Mouse (Mus musculus) heart, embryonic 12.5 days (tissue): ENCODE measurements around the gene Fos. TPM values are rescaled to one million over a fixed set of nuclear protein-coding genes. Genes with fewer than 3 reads are reported as not detected.

Experiments used
- ATAC-seq: fragments of 200-750 bp; cut with Nextera tagmentation; 2 replicates; pipeline ENCODE4 v1.8.0; 2017; ENCODE audit warnings: moderate TSS enrichment, moderate library complexity; ENCODE audit not compliant: insufficient number of reproducible peaks, low FRiP score
- H3K27ac ChIP-seq: fragments of 300-500 bp; sonication (generic); 2 replicates; pipeline ENCODE4 v1.5.1; 2016; ENCODE audit warnings: mild to moderate bottlenecking, moderate library complexity; ENCODE audit not compliant: poor library complexity, severe bottlenecking
- H3K27me3 ChIP-seq: fragments of 300-500 bp; sonication (generic); replicated peaks from 2 replicates; pipeline ENCODE4 v1.6.1; 2016; ENCODE audit warnings: mild to moderate bottlenecking, moderate library complexity
- H3K36me3 ChIP-seq: fragments of 300-500 bp; sonication (generic); 2 replicates; pipeline ENCODE4 v1.6.1; 2016; ENCODE audit warnings: mild to moderate bottlenecking, moderate library complexity
- H3K4me1 ChIP-seq: fragments of 300-500 bp; sonication (generic); replicated peaks from 2 replicates; pipeline ENCODE4 v1.6.1; 2016; ENCODE audit warnings: mild to moderate bottlenecking
- H3K4me2 ChIP-seq: fragments of 300-500 bp; sonication (generic); 2 replicates; pipeline ENCODE4 v1.6.1; 2016; ENCODE audit warnings: mild to moderate bottlenecking, moderate library complexity
- H3K4me3 ChIP-seq: fragments of 300-500 bp; sonication (generic); 2 replicates; pipeline ENCODE4 v1.5.1; 2016; ENCODE audit warnings: mild to moderate bottlenecking
- H3K9ac ChIP-seq: fragments of 300-500 bp; sonication (generic); 2 replicates; pipeline ENCODE4 v1.6.1; 2016; ENCODE audit warnings: mild to moderate bottlenecking, moderate library complexity
- H3K9me3 ChIP-seq: fragments of 300-500 bp; sonication (generic); replicated peaks from 2 replicates; pipeline ENCODE4 v1.6.1; 2016; ENCODE audit warnings: mild to moderate bottlenecking, moderate library complexity
- WGBS: fragments of 180-500 bp; shearing (Covaris S2); methylation state at CpG from one replicate; pipeline ENCODE4 v1.1.7; 2016; 5-methylcytosine and 5-hydroxymethylcytosine counted together
- polyA plus RNA-seq: library from polyadenylated mRNA; unstranded; fragments of >200 nt; fragmentation: Nextera tagmentation; extraction: Ambion mirVana; gene quantifications from 2 replicates; pipeline ENCODE4 v1.2.1, GENCODE M21; 2016

Gene Fos
- polyA plus RNA-seq, 1 experiment from 2014 or later, result 5.9 TPM

DNA sequence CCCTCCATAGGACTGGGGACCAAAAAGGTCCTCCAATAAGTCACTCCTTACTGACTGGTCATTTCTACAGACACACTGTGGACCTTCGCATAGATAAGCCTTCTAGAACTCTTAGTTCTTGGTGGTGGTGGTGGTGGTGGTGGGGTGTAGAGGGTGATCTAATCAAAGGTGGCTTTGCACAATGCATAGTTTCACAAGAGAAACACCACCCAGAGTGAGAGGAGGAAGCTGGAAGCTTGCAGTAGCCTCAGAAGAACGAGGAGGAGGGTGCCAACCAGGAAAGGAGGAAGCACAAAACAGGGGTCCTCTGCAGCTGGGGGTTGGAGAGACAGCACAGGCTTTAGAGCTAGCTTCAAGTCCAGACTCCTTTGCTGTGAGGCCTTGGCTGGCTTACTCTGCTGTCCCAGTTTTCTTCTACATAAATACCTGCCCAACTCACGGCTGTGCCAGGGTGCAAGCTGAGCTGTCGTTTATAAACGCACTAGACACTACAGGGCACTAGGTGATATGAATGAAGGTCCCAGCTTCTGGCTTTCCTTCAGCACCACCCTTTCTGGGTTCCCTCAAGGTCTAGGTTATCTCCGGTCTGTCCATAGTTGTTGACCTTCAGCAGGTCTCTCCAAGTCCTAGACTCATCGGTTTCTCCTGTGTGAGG lies 15.7 kb downstream of the Fos start:
- Histone ChIP-seq H3K36me3 (no peaks in the 10 kb centered on the region), H3K9me3 (no peaks in the 10 kb centered on the region), H3K27ac (no peak overlapping the region), H3K4me3 (no peak overlapping the region), H3K9ac (no peak overlapping the region), H3K4me1 (peaks cover 26% of the 10 kb centered on the region), H3K4me2 (no peak overlapping the region), H3K27me3 (0 out of 2 replicates have a peak, but pooled peaks cover 5% of the 10 kb centered on the region)
- ATAC-seq, result no peak
- WGBS, result 59% methylated on average over 7 of the region's 7 CpGs

DNA sequence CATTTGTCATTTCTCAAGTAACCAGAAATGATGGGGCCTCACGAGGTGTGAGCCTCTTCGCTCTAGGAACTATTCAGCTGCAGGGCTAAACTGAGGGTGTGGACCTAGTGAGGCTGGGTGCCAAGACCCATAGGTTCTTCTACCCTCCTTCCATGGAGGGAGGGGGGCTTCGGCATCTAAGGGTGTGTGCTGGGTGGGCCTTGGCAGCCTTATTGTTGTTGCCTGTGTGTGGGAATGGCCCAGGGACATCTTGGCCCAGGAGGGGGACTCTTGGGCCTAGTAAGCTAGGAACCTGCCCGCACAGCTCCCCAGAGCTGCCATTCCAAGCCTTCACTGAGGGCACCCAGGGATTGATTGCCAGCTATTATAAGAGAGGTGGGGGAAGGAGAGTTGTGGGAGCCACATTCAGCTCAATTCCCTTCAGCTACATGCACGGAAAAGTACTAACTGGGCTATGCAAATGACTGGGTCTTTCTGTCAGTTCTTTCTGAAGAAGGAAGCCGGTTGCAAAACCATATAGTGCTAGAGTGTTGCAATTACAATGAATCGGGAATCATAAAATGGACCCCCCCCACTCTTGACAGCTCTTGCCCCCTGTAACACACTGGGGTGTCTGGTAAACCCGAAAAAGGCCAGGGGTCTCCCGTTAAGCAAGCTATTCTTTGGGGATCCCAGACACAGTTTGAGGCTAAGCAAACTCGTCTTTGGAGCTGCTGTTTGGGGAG lies 16.6 kb downstream of the Fos start:
- WGBS, result 76% methylated on average over 10 of the region's 10 CpGs
- no peak overlapping the region for H3K27ac ChIP-seq
- ATAC-seq, result no peak
- no peak overlapping the region for H3K9ac ChIP-seq
- no peaks in the 10 kb centered on the region for H3K36me3 ChIP-seq
- peaks cover 22% of the 10 kb centered on the region for H3K4me1 ChIP-seq
- 0 out of 2 replicates have a peak, but pooled peaks cover 5% of the 10 kb centered on the region for H3K27me3 ChIP-seq
- H3K4me3 ChIP-seq, result no peak overlapping the region
- no peak overlapping the region for H3K4me2 ChIP-seq
- H3K9me3 ChIP-seq, result no peaks in the 10 kb centered on the region

DNA sequence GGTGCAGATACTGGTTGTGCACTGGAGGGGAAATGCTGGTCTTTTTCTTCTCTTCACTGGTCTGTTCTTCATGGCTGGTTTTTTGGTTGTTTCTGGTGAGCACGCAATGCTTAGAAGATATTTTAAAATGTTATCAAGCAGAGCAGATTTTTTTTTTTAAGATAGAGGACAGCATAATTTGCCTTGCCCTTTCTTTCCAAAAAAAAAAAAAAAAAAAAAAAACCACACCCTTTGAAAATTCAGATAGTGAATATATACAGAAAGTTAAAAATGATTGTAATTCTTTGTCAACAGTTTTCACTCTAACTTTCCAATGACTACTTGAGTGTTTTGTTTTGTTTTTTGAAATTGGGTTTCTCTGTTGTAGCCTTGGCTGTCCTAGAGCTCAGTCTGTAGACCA lies 17.3 kb downstream of the Fos start:
- ATAC-seq, result no peak
- 0 out of 2 replicates have a peak, but pooled peaks cover 5% of the 10 kb centered on the region for H3K27me3 ChIP-seq
- no peak overlapping the region for H3K4me2 ChIP-seq
- no peak overlapping the region for H3K9ac ChIP-seq
- WGBS, result 70% methylated on average over 1 of the region's 1 CpGs
- H3K27ac ChIP-seq, result no peak overlapping the region
- no peaks in the 10 kb centered on the region for H3K9me3 ChIP-seq
- H3K4me1 ChIP-seq, result peaks cover 17% of the 10 kb centered on the region
- H3K36me3 ChIP-seq, result no peaks in the 10 kb centered on the region
- no peak overlapping the region for H3K4me3 ChIP-seq

DNA sequence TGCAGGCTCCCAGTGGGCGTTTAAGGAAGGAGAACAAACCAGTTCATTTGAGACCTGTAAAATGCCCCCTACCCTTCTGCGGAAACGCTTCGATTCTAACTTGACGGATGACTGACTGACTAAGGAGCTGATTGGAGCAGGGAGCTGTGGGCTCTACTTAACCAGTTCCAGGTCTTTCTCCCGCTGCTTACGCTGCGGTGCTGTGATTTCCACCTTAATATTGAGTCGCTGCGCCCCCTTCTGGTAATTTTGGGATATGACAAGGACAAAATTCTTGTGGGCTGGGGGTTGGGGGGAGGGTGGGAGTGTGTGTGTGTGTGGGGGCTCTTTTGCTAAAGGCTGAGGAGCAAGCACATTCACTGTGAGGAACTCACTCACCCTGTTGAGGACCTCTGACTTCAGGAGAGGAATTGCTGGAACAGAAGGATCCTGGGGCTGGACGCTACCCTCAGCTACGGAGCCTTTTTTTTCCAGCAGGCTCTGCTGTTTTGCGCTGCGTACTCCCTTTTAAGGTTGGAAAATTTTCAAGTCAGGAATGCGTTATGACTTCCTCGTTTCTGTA lies 18.5 kb downstream of the Fos start:
- 20% methylated on average over 16 of the region's 16 CpGs for WGBS
- H3K9ac ChIP-seq, result peak overlapping the region; percentile 50; the same call in 1 of the 2 replicates
- H3K36me3 ChIP-seq, result no peaks in the 10 kb centered on the region
- no peak overlapping the region for H3K27ac ChIP-seq
- peaks cover 16% of the 10 kb centered on the region for H3K4me1 ChIP-seq
- H3K4me2 ChIP-seq, result peak overlapping the region; percentile 52
- 0 out of 2 replicates have a peak, but pooled peaks cover 5% of the 10 kb centered on the region for H3K27me3 ChIP-seq
- 0 out of 2 replicates have a peak overlapping the region, but pooled peaks have one; percentile 10 for H3K4me3 ChIP-seq
- no peak for ATAC-seq
- H3K9me3 ChIP-seq, result no peaks in the 10 kb centered on the region

GRCm38 (mm10) chr12:85496336-85496735 lies 22.6 kb downstream of the Fos start:
- WGBS, result 68% methylated on average over 7 of the region's 7 CpGs

GRCm38 (mm10) chr12:85496755-85497154 lies 23.1 kb downstream of the Fos start:
- WGBS, result 20% methylated on average over 7 of the region's 7 CpGs
- H3K27me3 ChIP-seq, result 0 out of 2 replicates have a peak, but pooled peaks cover 5% of the 10 kb centered on the region
- no peak for ATAC-seq

More at GRCm38 (mm10) chr12:85496336-85496735, 22.6 kb downstream of the Fos start:
- Histone ChIP-seq H3K27ac (no peak overlapping the region), H3K4me3 (no peak overlapping the region), H3K4me2 (no peak overlapping the region), H3K36me3 (no peaks in the 10 kb centered on the region), H3K9ac (no peak overlapping the region), H3K4me1 (peaks cover 17% of the 10 kb centered on the region; the same call in 1 of the 2 replicates), H3K27me3 (0 out of 2 replicates have a peak, but pooled peaks cover 5% of the 10 kb centered on the region), H3K9me3 (peaks cover 1% of the 10 kb centered on the region)
- no peak for ATAC-seq

DNA sequence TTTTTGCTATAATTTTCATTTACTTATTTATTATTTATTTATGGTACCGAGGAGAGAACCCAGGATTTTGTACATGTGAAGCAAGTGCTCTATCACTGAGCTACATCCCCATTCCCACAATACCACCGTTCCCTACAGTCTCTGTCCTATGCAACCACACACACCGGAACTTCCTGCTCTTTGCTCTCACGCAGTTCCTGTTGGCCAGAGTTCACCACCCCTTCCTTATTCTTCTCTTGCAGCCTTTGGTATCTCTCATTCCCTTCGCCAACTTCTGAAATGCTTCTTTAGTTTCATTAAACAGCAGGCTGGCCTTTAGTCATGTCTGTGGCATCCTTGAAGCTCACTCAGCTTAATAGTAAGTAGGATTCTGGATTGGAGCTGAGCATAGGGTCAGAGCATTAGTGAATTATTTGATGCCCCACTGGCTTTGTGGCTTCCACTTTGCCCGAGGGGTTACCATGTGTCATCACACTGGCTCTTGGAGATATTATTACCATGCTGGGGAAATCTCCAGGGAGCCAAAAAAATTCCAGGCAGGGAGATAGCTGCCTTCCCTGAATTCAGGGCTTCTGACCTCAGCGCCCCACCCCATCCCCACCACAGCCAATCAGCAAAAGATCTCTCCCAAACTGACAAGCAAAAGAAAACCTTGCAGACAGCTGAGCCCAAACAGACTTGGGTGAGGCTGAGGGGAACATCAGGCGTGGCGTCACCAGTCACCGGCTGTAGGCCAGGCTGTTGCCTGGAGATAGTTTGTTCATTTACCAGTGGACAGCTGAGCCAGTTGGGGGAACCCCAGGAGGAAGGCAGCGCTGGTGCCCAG lies 23.8 kb downstream of the Fos start:
- 0 out of 2 replicates have a peak, but pooled peaks cover 5% of the 10 kb centered on the region for H3K27me3 ChIP-seq
- 40% methylated on average over 11 of the region's 11 CpGs for WGBS
- H3K9me3 ChIP-seq, result peaks cover 12% of the 10 kb centered on the region
- H3K36me3 ChIP-seq, result no peaks in the 10 kb centered on the region
- H3K9ac ChIP-seq, result no peak overlapping the region
- no peak for ATAC-seq
- peaks cover 11% of the 10 kb centered on the region; the same call in 1 of the 2 replicates for H3K4me1 ChIP-seq
- H3K27ac ChIP-seq, result peak overlapping the region; percentile 25; the same call in 1 of the 2 replicates
- H3K4me2 ChIP-seq, result no peak overlapping the region
- no peak overlapping the region for H3K4me3 ChIP-seq

More at GRCm38 (mm10) chr12:85496755-85497154, 23.1 kb downstream of the Fos start:
- no peak overlapping the region for H3K9ac ChIP-seq
- peaks cover 5% of the 10 kb centered on the region for H3K9me3 ChIP-seq
- H3K36me3 ChIP-seq, result no peaks in the 10 kb centered on the region
- no peak overlapping the region for H3K4me2 ChIP-seq
- H3K27ac ChIP-seq, result no peak overlapping the region
- H3K4me3 ChIP-seq, result no peak overlapping the region
- H3K4me1 ChIP-seq, result peaks cover 17% of the 10 kb centered on the region; the same call in 1 of the 2 replicates

DNA sequence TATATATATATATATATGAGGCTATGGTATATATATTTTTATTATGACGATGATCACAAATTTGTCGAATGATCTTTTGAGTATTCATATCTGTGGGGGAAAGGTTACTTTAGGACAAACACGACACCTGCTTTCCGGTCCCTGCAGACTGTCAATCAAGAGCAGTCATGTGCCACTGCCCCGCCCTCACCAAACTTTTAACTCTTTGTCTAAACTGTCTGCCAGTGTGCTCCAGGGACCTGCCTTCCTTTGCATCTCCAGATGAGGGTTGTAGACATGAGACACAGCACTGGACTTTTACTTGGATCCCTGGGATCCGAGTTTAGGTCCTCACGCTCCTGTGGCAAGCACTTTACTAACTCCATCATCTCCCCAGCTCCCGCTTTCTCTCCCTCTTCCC lies 25.3 kb downstream of the Fos start:
- ATAC-seq, result no peak
- Histone ChIP-seq H3K9me3 (peaks cover 14% of the 10 kb centered on the region), H3K9ac (no peak overlapping the region), H3K27me3 (no peaks in the 10 kb centered on the region), H3K36me3 (no peaks in the 10 kb centered on the region), H3K27ac (no peak overlapping the region), H3K4me3 (no peak overlapping the region), H3K4me1 (peaks cover 11% of the 10 kb centered on the region; the same call in 1 of the 2 replicates), H3K4me2 (no peak overlapping the region)
- 79% methylated on average over 8 of the region's 8 CpGs for WGBS

GRCm38 (mm10) chr12:85502682-85503081 lies 29.0 kb downstream of the Fos start:
- H3K4me1 ChIP-seq, result peaks cover 6% of the 10 kb centered on the region; the same call in 1 of the 2 replicates
- no peak overlapping the region for H3K4me3 ChIP-seq
- no peaks in the 10 kb centered on the region for H3K27me3 ChIP-seq
- H3K36me3 ChIP-seq, result no peaks in the 10 kb centered on the region
- 90% methylated on average over 4 of the region's 4 CpGs for WGBS
- no peak for ATAC-seq
- H3K9ac ChIP-seq, result no peak overlapping the region
- H3K4me2 ChIP-seq, result no peak overlapping the region
- H3K27ac ChIP-seq, result no peak overlapping the region
- peaks cover 26% of the 10 kb centered on the region for H3K9me3 ChIP-seq

GRCm38 (mm10) chr12:85508235-85508634 lies 34.5 kb downstream of the Fos start:
- WGBS, result 24% methylated on average over 3 of the region's 3 CpGs
- H3K9me3 ChIP-seq, result peaks cover 14% of the 10 kb centered on the region
- no peak overlapping the region for H3K4me3 ChIP-seq
- no peak for ATAC-seq
- no peaks in the 10 kb centered on the region for H3K36me3 ChIP-seq
- H3K27me3 ChIP-seq, result no peaks in the 10 kb centered on the region
- H3K4me2 ChIP-seq, result no peak overlapping the region
- H3K9ac ChIP-seq, result no peak overlapping the region
- H3K27ac ChIP-seq, result no peak overlapping the region
- no peaks in the 10 kb centered on the region for H3K4me1 ChIP-seq
